24 mouse cellular contexts compared by ENCODE assay signal in the genomic region with DNA sequence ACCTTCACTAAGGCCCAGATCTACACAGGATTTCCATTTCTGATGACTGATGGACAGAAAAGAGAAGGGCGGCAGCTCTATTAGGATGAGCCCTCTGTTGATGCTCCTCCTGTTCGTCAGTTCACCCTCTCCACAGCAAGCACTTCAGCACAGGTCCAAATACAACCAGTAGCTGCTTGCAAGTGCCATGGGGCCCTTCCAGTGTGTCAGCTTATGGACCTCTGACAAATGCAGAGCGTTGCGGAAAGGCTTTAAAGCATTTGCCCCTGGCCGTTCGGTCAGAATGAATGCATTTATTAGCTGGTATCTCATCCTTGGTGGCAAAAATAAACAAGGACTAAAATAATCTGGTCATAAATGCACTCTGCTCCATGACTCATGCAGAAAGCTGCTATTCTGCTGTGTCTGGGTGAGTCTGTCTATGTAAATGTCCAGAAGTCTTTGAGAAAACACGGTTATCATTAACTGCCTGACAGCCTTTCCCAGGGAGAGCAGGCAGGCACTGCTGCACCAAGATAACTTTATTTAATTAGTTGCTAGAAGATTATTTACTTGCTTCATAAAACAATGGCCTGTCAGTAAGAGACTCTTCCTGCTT.
DNase-seq lines count a peak whose midpoint lies in the region; ATAC-seq and TF ChIP-seq lines count a peak whose summit lies in the region.
"Had no signal": no experiment of that assay in that cellular context is flagged by ENCODE, and none has a peak within 500 bp of the region (broad histone marks: within the 10 kb centered on the region; RNA-seq: fewer than 3 reads in every experiment).

No protein-coding gene starts in this region.

- 57% methylated on average over 7 of the region's 7 CpGs for WGBS in hindbrain, embryonic 14.5 days
- 80% methylated on average over 7 of the region's 7 CpGs for WGBS in hindbrain, embryonic 10.5 days
- 34% methylated on average over 7 of the region's 7 CpGs for WGBS in intestine, embryonic 15.5 days
- 32% methylated on average over 7 of the region's 7 CpGs for WGBS in stomach, postnatal 0 days

- no peaks in the 10 kb centered on the region for H3K9me3 ChIP-seq in hindbrain, embryonic 14.5 days (ENCODE audit: control insufficient read depth, low read length)
- no peaks in the 10 kb centered on the region for H3K9me3 ChIP-seq in hindbrain, embryonic 10.5 days
- no peaks in the 10 kb centered on the region for H3K9me3 ChIP-seq in intestine, embryonic 15.5 days
- no peaks in the 10 kb centered on the region for H3K9me3 ChIP-seq in stomach, postnatal 0 days (ENCODE audit: control insufficient read depth, low read length)
- H3K9me3 ChIP-seq: embryonic facial prominence, embryonic 15.5 days; neural tube, embryonic 15.5 days; stomach, embryonic 15.5 days had no signal

- peaks cover 26% of the 10 kb centered on the region for H3K4me1 ChIP-seq in hindbrain, embryonic 14.5 days (replicated peaks; ENCODE audit: control insufficient read depth, insufficient read depth, low read length)
- H3K4me1 ChIP-seq in hindbrain, embryonic 10.5 days (replicated peaks) = peaks cover 28% of the 10 kb centered on the region
- H3K4me1 ChIP-seq in intestine, embryonic 15.5 days (replicated peaks) = no peaks in the 10 kb centered on the region
- no peaks in the 10 kb centered on the region for H3K4me1 ChIP-seq in stomach, postnatal 0 days (replicated peaks; ENCODE audit: control insufficient read depth, insufficient read depth)
- H3K4me1 ChIP-seq: embryonic facial prominence, embryonic 15.5 days; stomach, embryonic 15.5 days had no signal

- TF ChIP-seq EP300 in stomach, postnatal 0 days (optimal IDR thresholded peaks at IDR 0.05) = no peak

- no peak overlapping the region for H3K4me2 ChIP-seq in hindbrain, embryonic 14.5 days (replicated peaks)
- H3K4me2 ChIP-seq in intestine, embryonic 15.5 days (replicated peaks) = no peak overlapping the region
- no peak overlapping the region for H3K4me2 ChIP-seq in stomach, postnatal 0 days (replicated peaks; ENCODE audit: low read depth)
- H3K4me2 ChIP-seq: embryonic facial prominence, embryonic 15.5 days; liver, embryonic 11.5 days; neural tube, embryonic 15.5 days; stomach, embryonic 15.5 days had no signal

- H3K27me3 ChIP-seq in hindbrain, embryonic 14.5 days (ENCODE audit: control insufficient read depth, insufficient read depth, low read length) = no peaks in the 10 kb centered on the region
- no peaks in the 10 kb centered on the region for H3K27me3 ChIP-seq in hindbrain, embryonic 10.5 days (ENCODE audit: insufficient read depth, poor library complexity, severe bottlenecking)
- H3K27me3 ChIP-seq in intestine, embryonic 15.5 days (replicated peaks) = no peaks in the 10 kb centered on the region
- H3K27me3 ChIP-seq in stomach, postnatal 0 days (ENCODE audit: control insufficient read depth, insufficient read depth, low read length) = no peaks in the 10 kb centered on the region
- H3K27me3 ChIP-seq: embryonic facial prominence, embryonic 15.5 days; neural tube, embryonic 15.5 days; stomach, embryonic 15.5 days had no signal

- TF ChIP-seq CTCF in stomach, postnatal 0 days (IDR thresholded peaks at IDR 0.05; ENCODE audit: low read depth) = no peak

- no peak overlapping the region for H3K4me3 ChIP-seq in hindbrain, embryonic 14.5 days (replicated peaks; ENCODE audit: low read length)
- no peak overlapping the region for H3K4me3 ChIP-seq in hindbrain, embryonic 10.5 days
- no peak overlapping the region for H3K4me3 ChIP-seq in intestine, embryonic 15.5 days (replicated peaks)
- H3K4me3 ChIP-seq in stomach, postnatal 0 days (ENCODE audit: low read depth, low read length) = no peak overlapping the region
- H3K4me3 ChIP-seq: embryonic facial prominence, embryonic 15.5 days; left cerebral cortex, adult 2 months; myocyte; neural tube, embryonic 15.5 days; stomach, embryonic 15.5 days had no signal

- no peaks in the 10 kb centered on the region for H3K36me3 ChIP-seq in hindbrain, embryonic 14.5 days (replicated peaks; ENCODE audit: control insufficient read depth, insufficient read depth)
- H3K36me3 ChIP-seq in hindbrain, embryonic 10.5 days = no peaks in the 10 kb centered on the region
- no peaks in the 10 kb centered on the region for H3K36me3 ChIP-seq in intestine, embryonic 15.5 days
- no peaks in the 10 kb centered on the region for H3K36me3 ChIP-seq in stomach, postnatal 0 days (ENCODE audit: control insufficient read depth, insufficient read depth, low read length)
- H3K36me3 ChIP-seq: embryonic facial prominence, embryonic 15.5 days; neural tube, embryonic 15.5 days; stomach, embryonic 15.5 days had no signal

- peak overlapping the region; percentile 56 for H3K27ac ChIP-seq in hindbrain, embryonic 14.5 days
- no peak overlapping the region for H3K27ac ChIP-seq in hindbrain, embryonic 10.5 days
- H3K27ac ChIP-seq in intestine, embryonic 15.5 days = no peak overlapping the region
- no peak overlapping the region for H3K27ac ChIP-seq in stomach, postnatal 0 days (replicated peaks)
- H3K27ac ChIP-seq: embryonic facial prominence, embryonic 15.5 days; left cerebral cortex, adult 2 months; neural tube, embryonic 15.5 days; stomach, embryonic 15.5 days had no signal

- no peak for ATAC-seq in hindbrain, embryonic 14.5 days (ENCODE audit: low FRiP score)
- peak; percentile 91 for ATAC-seq in intestine, embryonic 15.5 days
- peak; percentile 76 for ATAC-seq in stomach, postnatal 0 days (ENCODE audit: low FRiP score, low TSS enrichment)

- no peak for DNase-seq in hindbrain, embryonic 14.5 days (ENCODE audit: low spot score)
- no peak for DNase-seq in hindbrain, embryonic 10.5 days (ENCODE audit: low spot score)
- DNase-seq in NIH3T3 (ENCODE audit: low read depth) = peak; percentile 53
- no peak for DNase-seq in stomach, postnatal 0 days (ENCODE audit: low spot score)
- DNase-seq in frontal cortex, postnatal 25 days (ENCODE audit: low spot score in 2 of 2) = no peak
- DNase-seq in spleen, postnatal 10 days (ENCODE audit: low spot score in 2 of 2) = no peak
- DNase-seq: cerebellum, adult 2 months; cerebellum, postnatal 36 days; gastrocnemius, postnatal 10 days; heart, adult 18-20 months; kidney, adult 9 months; kidney, postnatal 25 days; layer of hippocampus, adult 9-11 months; left cerebral cortex, postnatal 4 days; lung, adult 18-20 months; lung, postnatal 36 days; right cerebral cortex, postnatal 14 days had no signal

- peak overlapping the region; percentile 32; the same call in 1 of the 2 replicates for H3K9ac ChIP-seq in hindbrain, embryonic 14.5 days
- no peak overlapping the region for H3K9ac ChIP-seq in intestine, embryonic 15.5 days
- H3K9ac ChIP-seq in stomach, postnatal 0 days (ENCODE audit: low read length) = no peak overlapping the region
- H3K9ac ChIP-seq: embryonic facial prominence, embryonic 15.5 days; neural tube, embryonic 15.5 days; stomach, embryonic 15.5 days had no signal
